In genomic region chr13:108775882-108776281, GRCm38 (mm10) we compare ENCODE assay signal across 17 mouse cellular contexts.
A peak's percentile ranks its signal among the peaks of the same experiment; 100 is the strongest.
DNase-seq lines count a peak whose midpoint lies in the region; ATAC-seq and TF ChIP-seq lines count a peak whose summit lies in the region.
"Had no signal": no experiment of that assay in that cellular context is flagged by ENCODE, and none has a peak within 500 bp of the region (broad histone marks: within the 10 kb centered on the region; RNA-seq: fewer than 3 reads in every experiment).

No protein-coding gene starts in this region.

- H3K9ac ChIP-seq in heart, embryonic 12.5 days = no peak overlapping the region
- H3K9ac ChIP-seq in hindbrain, embryonic 13.5 days = no peak overlapping the region
- H3K9ac ChIP-seq: embryonic facial prominence, embryonic 13.5 days; lung, embryonic 14.5 days; midbrain, embryonic 15.5 days; neural tube, embryonic 13.5 days had no signal

- no peak for TF ChIP-seq POLR2A in lung, adult 2 months (IDR thresholded peaks at IDR 0.05; ENCODE audit: borderline replicate concordance, extremely low read depth, low read depth, low read length)
- TF ChIP-seq POLR2A in bone marrow, adult 2 months (IDR thresholded peaks at IDR 0.05; ENCODE audit: borderline replicate concordance, control insufficient read depth, low read depth, low read length) = no peak

- no peak overlapping the region for H3K4me3 ChIP-seq in heart, embryonic 12.5 days
- no peak overlapping the region for H3K4me3 ChIP-seq in lung, adult 2 months (replicated peaks; ENCODE audit: extremely low read depth, low read depth, low read length)
- peak overlapping the region; percentile 55 for H3K4me3 ChIP-seq in bone marrow, adult 2 months (replicated peaks; ENCODE audit: control insufficient read depth, low read depth, low read length)
- no peak overlapping the region for H3K4me3 ChIP-seq in hindbrain, embryonic 13.5 days
- H3K4me3 ChIP-seq: embryonic facial prominence, embryonic 13.5 days; midbrain, embryonic 15.5 days; neural tube, embryonic 13.5 days had no signal

- no peaks in the 10 kb centered on the region for H3K9me3 ChIP-seq in heart, embryonic 12.5 days (replicated peaks)
- no peaks in the 10 kb centered on the region for H3K9me3 ChIP-seq in hindbrain, embryonic 13.5 days
- H3K9me3 ChIP-seq: embryonic facial prominence, embryonic 13.5 days; midbrain, embryonic 15.5 days; neural tube, embryonic 13.5 days had no signal

- H3K36me3 ChIP-seq in heart, embryonic 12.5 days = no peaks in the 10 kb centered on the region
- no peaks in the 10 kb centered on the region for H3K36me3 ChIP-seq in hindbrain, embryonic 13.5 days
- H3K36me3 ChIP-seq: embryonic facial prominence, embryonic 13.5 days; midbrain, embryonic 15.5 days; neural tube, embryonic 13.5 days had no signal

- H3K27me3 ChIP-seq in heart, embryonic 12.5 days (replicated peaks) = no peaks in the 10 kb centered on the region
- H3K27me3 ChIP-seq in hindbrain, embryonic 13.5 days = no peaks in the 10 kb centered on the region
- H3K27me3 ChIP-seq: embryonic facial prominence, embryonic 13.5 days; midbrain, embryonic 15.5 days; neural tube, embryonic 13.5 days had no signal

- no peak for DNase-seq in heart, adult 11 months
- DNase-seq in lung, postnatal 10 days = peak; percentile 1
- DNase-seq in lung, adult 2 months = no peak
- DNase-seq in layer of hippocampus, postnatal 14 days (ENCODE audit: low spot score in 2 of 2) = no peak
- DNase-seq: cerebellum, postnatal 25 days; layer of hippocampus, adult 9-11 months; lung, embryonic 14.5 days; thymus, postnatal 36 days had no signal

- H3K27ac ChIP-seq in heart, embryonic 12.5 days (ENCODE audit: poor library complexity, severe bottlenecking) = no peak overlapping the region
- H3K27ac ChIP-seq in bone marrow, adult 2 months (ENCODE audit: control insufficient read depth, insufficient read depth, low read depth, low read length, poor library complexity) = peak overlapping the region; percentile 36; the same call in 1 of the 2 replicates
- H3K27ac ChIP-seq in hindbrain, embryonic 13.5 days = no peak overlapping the region
- H3K27ac ChIP-seq: embryonic facial prominence, embryonic 13.5 days; midbrain, embryonic 15.5 days; neural tube, embryonic 13.5 days had no signal

- ATAC-seq in heart, embryonic 12.5 days (ENCODE audit: insufficient number of reproducible peaks, low FRiP score) = no peak
- peak; percentile 61 for ATAC-seq in megakaryocyte, adult 5-6 weeks (ENCODE audit: poor library complexity, severe bottlenecking)
- no peak for ATAC-seq in hindbrain, embryonic 13.5 days (ENCODE audit: low FRiP score)
- ATAC-seq: CD4-positive, CD25-positive, alpha-beta regulatory T cell, adult 4 months; forebrain, embryonic 14.5 days; midbrain, embryonic 15.5 days had no signal

- TF ChIP-seq CTCF in lung, adult 2 months (IDR thresholded peaks at IDR 0.05; ENCODE audit: insufficient read depth, low read length) = no peak
- no peak for TF ChIP-seq CTCF in bone marrow, adult 2 months (IDR thresholded peaks at IDR 0.05; ENCODE audit: control insufficient read depth, insufficient read depth, low read length)

- peaks cover 9% of the 10 kb centered on the region; the same call in 1 of the 2 replicates for H3K4me1 ChIP-seq in heart, embryonic 12.5 days (replicated peaks)
- no peaks in the 10 kb centered on the region for H3K4me1 ChIP-seq in lung, adult 2 months (ENCODE audit: control insufficient read depth, insufficient read depth, low read length)
- H3K4me1 ChIP-seq in bone marrow, adult 2 months (ENCODE audit: control insufficient read depth, insufficient read depth, low read length) = no peaks in the 10 kb centered on the region
- peaks cover 8% of the 10 kb centered on the region for H3K4me1 ChIP-seq in hindbrain, embryonic 13.5 days (replicated peaks)
- H3K4me1 ChIP-seq: embryonic facial prominence, embryonic 13.5 days; midbrain, embryonic 15.5 days had no signal

- peak overlapping the region; percentile 42 for H3K4me2 ChIP-seq in heart, embryonic 12.5 days
- no peak overlapping the region for H3K4me2 ChIP-seq in hindbrain, embryonic 13.5 days
- H3K4me2 ChIP-seq: embryonic facial prominence, embryonic 13.5 days; lung, embryonic 14.5 days; midbrain, embryonic 15.5 days; neural tube, embryonic 13.5 days had no signal

- WGBS in heart, embryonic 12.5 days = 35% methylated on average over 7 of the region's 7 CpGs
- 41% methylated on average over 7 of the region's 7 CpGs for WGBS in lung, adult 2 months
- 4% methylated on average over 7 of the region's 7 CpGs for WGBS in bone marrow, adult 2 months
- WGBS in hindbrain, embryonic 13.5 days = 89% methylated on average over 7 of the region's 7 CpGs
